Mouse (Mus musculus): Measurements from ENCODE around the gene Taf10. TPM values are rescaled to one million over a fixed set of nuclear protein-coding genes. Genes with fewer than 3 reads are reported as not detected.
A peak's percentile ranks its signal among the peaks of the same experiment; 100 is the strongest.

Gene Taf10
- polyA plus RNA-seq, 1 experiment from 2014 or later, result 141 TPM

DNA sequence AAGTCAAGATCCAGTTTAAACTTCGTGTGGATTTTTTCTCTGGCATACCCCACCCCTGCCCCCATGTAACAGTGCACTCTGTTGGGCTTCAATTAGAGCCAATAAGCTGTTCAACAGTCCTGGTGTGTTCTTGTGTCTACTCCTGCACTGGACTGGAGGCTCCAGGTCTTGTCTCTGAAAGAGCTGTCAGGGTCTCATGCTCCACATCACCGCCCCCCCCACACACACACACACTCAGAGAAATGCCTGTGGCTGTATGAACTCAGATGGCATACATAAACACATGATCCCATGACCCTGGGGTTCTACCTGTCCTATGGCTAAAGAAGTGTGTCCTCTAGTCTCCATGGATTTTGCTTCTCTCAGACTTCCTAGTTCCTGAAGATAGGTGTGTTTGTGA lies 31.9 kb upstream of the Taf10 start:
- Histone ChIP-seq H3K9me3 (replicated peaks) (no peaks in the 10 kb centered on the region), H3K27me3 (no peaks in the 10 kb centered on the region), H3K27ac (no peak overlapping the region), H3K36me3 (ENCODE audit: poor library complexity, severe bottlenecking) (peaks cover 85% of the 10 kb centered on the region), H3K4me1 (peaks cover 55% of the 10 kb centered on the region), H3K4me2 (no peak overlapping the region), H3K9ac (no peak overlapping the region), H3K4me3 (no peak overlapping the region)
- WGBS, result 89% methylated on average over 2 of the region's 2 CpGs
- no peak for ATAC-seq

DNA sequence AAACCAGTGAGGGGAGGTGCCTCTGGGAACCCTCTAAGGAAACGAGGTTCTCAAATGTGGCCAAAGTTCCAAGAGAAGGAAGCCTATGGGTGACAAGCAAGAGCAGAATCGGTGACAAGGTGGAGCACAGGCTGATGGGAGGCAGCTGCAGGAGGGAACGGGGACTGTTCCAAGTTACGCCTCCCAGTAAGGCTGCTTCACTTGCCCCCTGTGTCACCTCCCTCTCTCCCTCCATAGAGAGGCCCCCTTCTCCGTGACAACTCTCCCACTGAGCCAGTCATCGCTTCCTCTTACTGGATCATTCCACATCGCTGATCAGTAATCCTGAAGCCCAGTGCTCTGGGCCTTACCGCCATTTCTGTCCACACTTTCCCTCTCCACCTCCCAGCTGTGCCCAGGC lies 30.5 kb upstream of the Taf10 start:
- no peak overlapping the region; the same call in 1 of the 2 replicates for H3K27ac ChIP-seq
- no peak overlapping the region for H3K4me2 ChIP-seq
- ATAC-seq, result 0 out of 2 replicates have a peak, but pooled peaks have one; percentile 4
- no peak overlapping the region for H3K4me3 ChIP-seq
- no peaks in the 10 kb centered on the region for H3K9me3 ChIP-seq (replicated peaks)
- peaks cover 57% of the 10 kb centered on the region for H3K4me1 ChIP-seq
- no peaks in the 10 kb centered on the region for H3K27me3 ChIP-seq
- peaks cover 85% of the 10 kb centered on the region for H3K36me3 ChIP-seq (ENCODE audit: poor library complexity, severe bottlenecking)
- 23% methylated on average over 8 of the region's 8 CpGs for WGBS
- H3K9ac ChIP-seq, result no peak overlapping the region

DNA sequence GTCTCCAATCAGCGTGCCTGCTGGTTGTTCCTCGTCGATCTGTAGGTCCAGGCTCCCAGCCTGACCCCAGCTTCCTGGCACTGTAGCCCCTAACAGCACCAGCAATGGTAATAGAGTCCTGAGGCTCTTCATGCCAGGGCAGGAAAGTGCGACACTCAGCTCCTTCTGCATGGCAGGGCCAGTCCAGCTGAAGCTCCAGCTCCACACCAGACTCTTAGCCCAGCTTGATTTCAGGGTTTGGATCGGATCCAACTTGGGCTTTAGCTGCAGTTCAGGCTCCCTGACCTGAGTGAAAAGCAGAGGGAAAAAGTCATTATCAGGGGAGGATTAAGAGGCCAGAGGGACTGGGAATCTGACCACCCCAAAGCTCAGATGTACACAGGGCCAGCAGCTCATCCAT lies 28.9 kb upstream of the Taf10 start:
- peaks cover 53% of the 10 kb centered on the region for H3K4me1 ChIP-seq
- no peak overlapping the region for H3K4me3 ChIP-seq
- H3K9ac ChIP-seq, result no peak overlapping the region
- no peak overlapping the region for H3K27ac ChIP-seq
- H3K9me3 ChIP-seq (replicated peaks), result no peaks in the 10 kb centered on the region
- no peak for ATAC-seq
- no peak overlapping the region for H3K4me2 ChIP-seq
- peaks cover 84% of the 10 kb centered on the region for H3K36me3 ChIP-seq (ENCODE audit: poor library complexity, severe bottlenecking)
- 89% methylated on average over 5 of the region's 5 CpGs for WGBS
- H3K27me3 ChIP-seq, result no peaks in the 10 kb centered on the region

DNA sequence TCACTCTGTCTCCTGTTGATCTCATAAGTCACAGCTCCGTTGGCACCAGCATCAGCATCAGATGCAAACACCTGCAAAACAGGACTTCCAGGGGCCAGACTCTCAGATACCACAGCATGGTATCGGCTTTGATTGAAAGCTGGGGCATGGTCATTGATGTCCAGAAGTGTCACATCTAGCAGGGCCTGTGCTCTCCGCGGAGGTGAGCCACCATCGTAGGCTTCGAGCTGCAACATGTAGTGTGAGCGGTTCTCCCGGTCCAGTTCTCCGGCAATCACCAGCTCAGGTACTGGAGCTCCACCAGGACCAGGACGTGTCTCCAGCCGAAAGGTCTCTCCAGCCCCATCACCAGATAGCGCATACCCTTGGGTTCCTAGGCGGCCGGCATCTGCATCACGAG lies 28.2 kb upstream of the Taf10 start:
- no peak for ATAC-seq
- WGBS, result 95% methylated on average over 15 of the region's 15 CpGs
- no peaks in the 10 kb centered on the region for H3K9me3 ChIP-seq (replicated peaks)
- H3K4me1 ChIP-seq, result peaks cover 53% of the 10 kb centered on the region
- H3K4me2 ChIP-seq, result no peak overlapping the region
- H3K36me3 ChIP-seq (ENCODE audit: poor library complexity, severe bottlenecking), result peaks cover 86% of the 10 kb centered on the region
- H3K27ac ChIP-seq, result no peak overlapping the region
- H3K27me3 ChIP-seq, result no peaks in the 10 kb centered on the region
- no peak overlapping the region for H3K9ac ChIP-seq
- H3K4me3 ChIP-seq, result no peak overlapping the region

DNA sequence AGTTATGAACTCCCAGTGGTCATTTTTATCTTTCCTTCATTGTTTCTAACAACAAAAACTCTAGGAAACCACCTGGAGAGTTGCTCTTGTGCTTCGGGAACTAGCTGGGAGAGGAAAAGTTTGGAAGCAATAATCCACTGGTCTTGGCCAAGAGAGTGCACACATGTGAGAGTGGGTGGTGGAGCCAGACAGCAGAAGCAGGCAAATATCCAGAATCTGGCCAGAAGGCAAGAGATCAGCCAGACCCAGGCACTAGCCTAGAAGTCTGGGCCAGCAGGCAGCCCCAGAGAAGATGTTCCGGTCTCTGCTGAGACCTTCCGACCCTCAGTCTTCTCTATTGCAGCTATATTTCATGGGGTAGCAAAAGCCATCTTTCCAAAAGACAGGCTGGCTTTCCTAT lies 25.8 kb upstream of the Taf10 start:
- Histone ChIP-seq H3K27ac (no peak overlapping the region), H3K36me3 (ENCODE audit: poor library complexity, severe bottlenecking) (peaks cover 91% of the 10 kb centered on the region), H3K4me2 (no peak overlapping the region), H3K9me3 (replicated peaks) (no peaks in the 10 kb centered on the region), H3K27me3 (peaks cover 1% of the 10 kb centered on the region; the same call in 1 of the 2 replicates), H3K4me1 (peaks cover 34% of the 10 kb centered on the region), H3K9ac (no peak overlapping the region), H3K4me3 (no peak overlapping the region)
- WGBS, result 89% methylated on average over 3 of the region's 3 CpGs
- no peak for ATAC-seq

DNA sequence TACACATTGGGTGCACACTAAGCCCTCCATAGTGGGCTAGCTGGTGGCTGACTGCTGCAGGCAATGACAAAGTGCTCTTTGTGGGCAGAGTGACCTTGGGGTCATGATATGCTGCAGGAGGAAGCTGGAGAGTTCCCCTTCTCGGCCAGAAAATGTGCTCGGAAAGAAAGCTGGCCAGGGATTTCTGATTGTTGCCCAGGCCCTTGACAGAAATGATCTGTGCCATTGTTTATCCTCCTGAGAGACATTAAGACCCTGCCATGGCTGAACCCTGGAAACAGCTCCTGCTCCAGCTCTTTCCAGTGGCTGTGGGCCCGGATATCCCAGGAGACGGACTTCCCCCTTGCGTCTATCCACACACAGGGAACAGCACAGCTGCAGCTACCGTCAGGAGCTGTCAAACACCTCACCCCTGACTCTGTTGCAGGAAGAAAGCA lies 23.6 kb upstream of the Taf10 start:
- peaks cover 21% of the 10 kb centered on the region for H3K27me3 ChIP-seq
- peaks cover 29% of the 10 kb centered on the region for H3K4me1 ChIP-seq
- H3K9me3 ChIP-seq (replicated peaks), result no peaks in the 10 kb centered on the region
- H3K4me3 ChIP-seq, result no peak overlapping the region
- 35% methylated on average over 6 of the region's 6 CpGs for WGBS
- no peak overlapping the region for H3K4me2 ChIP-seq
- H3K36me3 ChIP-seq (ENCODE audit: poor library complexity, severe bottlenecking), result peaks cover 97% of the 10 kb centered on the region
- no peak for ATAC-seq
- peak overlapping the region; percentile 27; the same call in 1 of the 2 replicates for H3K9ac ChIP-seq
- peak overlapping the region; percentile 6; the same call in 1 of the 2 replicates for H3K27ac ChIP-seq

DNA sequence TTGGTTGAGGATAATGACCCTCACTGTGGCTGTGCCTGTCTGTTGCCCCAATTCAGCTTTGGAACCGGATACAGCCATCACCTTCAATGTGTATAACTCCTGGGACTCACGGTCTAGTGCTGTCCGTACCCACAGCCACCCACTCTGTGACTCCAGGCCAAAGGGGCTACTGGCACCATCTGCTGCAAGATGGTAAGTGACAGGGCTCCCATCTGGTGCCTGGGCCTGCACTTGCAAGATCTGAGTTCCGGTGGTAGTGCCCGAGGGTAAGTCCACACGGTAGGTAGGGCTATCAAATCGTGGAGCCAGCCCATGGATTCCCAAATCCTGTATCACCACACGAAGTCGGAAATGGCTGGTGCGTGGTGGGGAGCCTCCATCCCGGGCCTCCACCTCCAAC lies 20.2 kb upstream of the Taf10 start:
- ATAC-seq, result no peak
- 88% methylated on average over 11 of the region's 11 CpGs for WGBS
- Histone ChIP-seq H3K27me3 (peaks cover 29% of the 10 kb centered on the region), H3K4me2 (no peak overlapping the region), H3K27ac (no peak overlapping the region), H3K9ac (no peak overlapping the region), H3K4me3 (no peak overlapping the region), H3K36me3 (ENCODE audit: poor library complexity, severe bottlenecking) (peaks cover 90% of the 10 kb centered on the region), H3K9me3 (replicated peaks) (no peaks in the 10 kb centered on the region), H3K4me1 (peaks cover 21% of the 10 kb centered on the region)

DNA sequence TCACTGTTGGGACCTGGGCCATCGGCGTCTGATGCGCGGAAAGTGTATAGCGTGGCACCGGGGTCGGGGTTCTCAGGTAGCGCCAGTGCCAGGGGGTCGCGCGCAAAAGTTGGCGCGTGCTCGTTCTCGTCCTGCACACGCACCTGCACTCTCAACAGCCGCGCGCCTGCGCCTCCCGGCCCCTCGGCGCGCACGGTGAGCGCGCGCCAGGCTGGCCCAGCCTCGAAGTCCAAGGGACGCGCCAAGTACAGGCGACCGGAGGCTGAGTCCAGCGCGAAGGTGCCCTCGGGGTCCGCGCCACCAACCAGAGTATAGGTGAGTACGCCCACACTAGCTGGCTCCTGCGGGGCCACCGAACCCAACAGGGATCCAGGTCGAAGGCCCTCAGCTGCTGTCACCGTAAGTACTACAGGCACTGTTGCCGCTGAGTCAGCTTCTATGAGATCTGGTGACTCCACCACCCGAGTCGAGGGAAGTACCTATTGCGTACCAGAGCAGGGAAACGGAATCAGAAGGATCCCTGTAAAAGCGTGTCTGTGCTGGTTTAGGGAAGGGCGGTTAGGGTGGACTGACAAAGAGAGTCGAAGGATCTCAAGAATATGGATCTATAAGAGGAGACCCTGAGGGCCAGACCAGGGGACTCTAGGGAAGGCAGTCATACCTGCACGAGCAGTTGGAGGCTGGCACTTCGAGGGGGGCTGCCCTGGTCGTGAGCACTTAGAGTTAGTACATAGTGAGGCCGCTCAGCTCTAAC lies 18.5 kb upstream of the Taf10 start:
- Histone ChIP-seq H3K4me2 (no peak overlapping the region), H3K27ac (no peak overlapping the region), H3K27me3 (peaks cover 29% of the 10 kb centered on the region), H3K36me3 (ENCODE audit: poor library complexity, severe bottlenecking) (peaks cover 90% of the 10 kb centered on the region), H3K4me1 (peaks cover 5% of the 10 kb centered on the region), H3K4me3 (no peak overlapping the region), H3K9ac (no peak overlapping the region), H3K9me3 (replicated peaks) (no peaks in the 10 kb centered on the region)
- ATAC-seq, result no peak
- WGBS, result 19% methylated on average over 55 of the region's 55 CpGs

DNA sequence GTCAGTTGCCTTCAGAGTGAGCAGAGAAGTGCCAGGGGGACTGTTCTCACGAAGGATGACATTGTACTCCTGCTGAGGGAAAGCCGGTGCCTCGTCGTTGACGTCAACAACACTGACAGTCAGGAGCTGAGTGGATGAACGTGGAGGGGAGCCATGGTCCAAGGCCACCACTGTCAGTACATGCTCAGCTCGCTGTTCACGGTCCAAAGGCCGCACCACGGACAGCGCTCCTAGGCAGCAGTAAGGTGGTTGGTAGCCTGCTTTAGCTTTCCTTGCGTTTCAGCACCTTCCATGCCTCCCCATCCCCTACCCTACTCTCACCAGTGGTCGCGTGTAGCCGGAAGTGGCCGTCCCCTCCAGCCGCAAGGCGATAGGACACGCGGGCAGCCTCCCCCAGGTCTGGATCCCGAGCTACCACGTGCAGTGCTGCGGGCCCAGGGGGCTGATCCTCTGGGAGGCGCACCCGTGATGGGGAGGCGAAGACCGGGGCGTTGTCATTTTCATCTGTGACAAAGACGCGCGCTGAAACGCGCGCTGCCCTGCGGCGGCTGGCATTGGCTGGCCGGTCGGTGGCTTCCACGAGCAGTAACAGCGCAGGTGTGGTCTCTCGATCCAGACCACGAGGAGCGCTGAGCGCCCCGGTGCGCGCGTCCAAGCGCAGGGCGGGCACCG lies 17.8 kb upstream of the Taf10 start:
- H3K4me1 ChIP-seq, result no peaks in the 10 kb centered on the region
- H3K4me2 ChIP-seq, result no peak overlapping the region
- no peaks in the 10 kb centered on the region for H3K9me3 ChIP-seq (replicated peaks)
- H3K27me3 ChIP-seq, result peaks cover 29% of the 10 kb centered on the region
- no peak overlapping the region for H3K4me3 ChIP-seq
- WGBS, result 18% methylated on average over 46 of the region's 51 CpGs
- H3K27ac ChIP-seq, result no peak overlapping the region
- no peak overlapping the region for H3K9ac ChIP-seq
- ATAC-seq, result no peak
- peaks cover 91% of the 10 kb centered on the region for H3K36me3 ChIP-seq (ENCODE audit: poor library complexity, severe bottlenecking)

DNA sequence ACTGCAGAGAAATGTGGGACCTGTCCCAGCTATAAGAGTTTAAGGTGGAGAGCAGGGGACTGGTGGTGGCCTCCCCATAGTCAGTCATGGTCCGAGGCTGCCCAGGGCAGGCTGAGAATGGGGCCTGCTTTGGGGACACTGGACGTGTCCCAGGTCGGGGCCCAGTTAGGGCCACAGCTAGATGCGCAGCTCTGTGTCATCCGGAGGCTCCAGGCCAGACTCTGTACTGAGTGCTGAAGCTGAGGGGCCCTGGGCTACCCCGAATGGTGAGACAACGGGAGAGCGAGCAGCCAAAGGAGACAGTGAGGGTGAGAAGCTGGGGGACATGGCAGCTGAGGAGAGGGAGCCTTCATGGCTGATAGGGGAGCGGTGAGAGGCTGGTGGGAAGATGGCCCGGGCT lies 9.1 kb upstream of the Taf10 start:
- H3K27me3 ChIP-seq, result no peaks in the 10 kb centered on the region
- no peak overlapping the region for H3K4me3 ChIP-seq
- no peak overlapping the region for H3K9ac ChIP-seq
- H3K4me2 ChIP-seq, result no peak overlapping the region
- 88% methylated on average over 10 of the region's 10 CpGs for WGBS
- peaks cover 77% of the 10 kb centered on the region for H3K36me3 ChIP-seq (ENCODE audit: poor library complexity, severe bottlenecking)
- H3K9me3 ChIP-seq (replicated peaks), result no peaks in the 10 kb centered on the region
- peaks cover 14% of the 10 kb centered on the region for H3K4me1 ChIP-seq
- no peak overlapping the region for H3K27ac ChIP-seq
- no peak for ATAC-seq

DNA sequence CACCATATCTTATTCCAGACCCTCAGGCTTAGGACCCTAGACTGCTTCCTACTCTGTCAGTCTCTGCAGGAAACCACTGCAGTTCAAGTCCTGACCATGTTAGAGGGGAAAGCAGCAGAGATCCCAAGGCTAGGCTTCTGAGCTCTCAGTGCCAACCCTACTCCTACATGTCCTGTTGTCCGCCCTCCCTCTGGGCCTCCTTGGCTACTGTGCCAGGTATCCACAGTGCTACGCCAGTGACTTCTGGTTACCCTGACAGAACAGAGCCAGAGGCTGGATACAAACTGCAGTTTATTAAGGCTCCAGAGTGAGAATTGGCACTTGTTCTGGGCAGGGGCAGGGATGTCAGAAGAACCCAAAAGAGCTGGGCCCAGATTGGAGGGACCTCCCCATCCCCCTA lies 8.6 kb upstream of the Taf10 start:
- H3K9me3 ChIP-seq (replicated peaks), result no peaks in the 10 kb centered on the region
- H3K4me2 ChIP-seq, result no peak overlapping the region
- H3K9ac ChIP-seq, result 0 out of 2 replicates have a peak overlapping the region, but pooled peaks have one; percentile 2
- peak overlapping the region; percentile 31; the same call in 1 of the 2 replicates for H3K27ac ChIP-seq
- H3K4me3 ChIP-seq, result no peak overlapping the region
- H3K27me3 ChIP-seq, result no peaks in the 10 kb centered on the region
- whole genome bisulfite sequencing, result 91% methylated on average over 2 of the region's 2 CpGs
- H3K36me3 ChIP-seq (ENCODE audit: poor library complexity, severe bottlenecking), result peaks cover 77% of the 10 kb centered on the region
- peaks cover 14% of the 10 kb centered on the region for H3K4me1 ChIP-seq
- peak; percentile 6 for ATAC-seq

All from forebrain, embryonic 13.5 days (tissue).